Mouse (Mus musculus): ENCODE measurements around the gene Rsad1. TPM values are rescaled to one million over a fixed set of nuclear protein-coding genes. Genes with fewer than 3 reads are reported as not detected.
A peak's percentile ranks its signal among the peaks of the same experiment; 100 is the strongest.

Gene Rsad1
- polyA plus RNA-seq, 1 experiment = 12.7 TPM

GRCm38 (mm10) chr11:94574560-94574959, 25.5 kb upstream of the Rsad1 start:
- H3K4me1 ChIP-seq (ENCODE audit: control insufficient read depth, insufficient read depth, low read length) = peaks cover 9% of the 10 kb centered on the region
- TF ChIP-seq POLR2A (IDR thresholded peaks at IDR 0.05; ENCODE audit: borderline replicate concordance, extremely low read depth, low read depth, low read length) (no peak), CTCF (IDR thresholded peaks at IDR 0.05; ENCODE audit: insufficient read depth, low read length) (no peak)
- H3K4me3 ChIP-seq (replicated peaks; ENCODE audit: extremely low read depth, low read depth, low read length) = no peak overlapping the region
- WGBS = 18% methylated on average over 7 of the region's 7 CpGs
- DNase-seq = no peak

GRCm38 (mm10) chr11:94571850-94572249, 22.8 kb upstream of the Rsad1 start:
- H3K4me1 ChIP-seq (ENCODE audit: control insufficient read depth, insufficient read depth, low read length) = peaks cover 7% of the 10 kb centered on the region; the same call in 1 of the 2 replicates
- DNase-seq = no peak
- H3K4me3 ChIP-seq (replicated peaks; ENCODE audit: extremely low read depth, low read depth, low read length) = no peak overlapping the region
- WGBS = 93% methylated on average over 1 of the region's 1 CpGs
- TF ChIP-seq POLR2A (IDR thresholded peaks at IDR 0.05; ENCODE audit: borderline replicate concordance, extremely low read depth, low read depth, low read length) (no peak), CTCF (IDR thresholded peaks at IDR 0.05; ENCODE audit: insufficient read depth, low read length) (no peak)

- TF ChIP-seq CTCF (IDR thresholded peaks at IDR 0.05; ENCODE audit: insufficient read depth, low read length) (no peak), POLR2A (IDR thresholded peaks at IDR 0.05; ENCODE audit: borderline replicate concordance, extremely low read depth, low read depth, low read length) (no peak)
- DNase-seq = no peak
- Histone ChIP-seq H3K4me1 (ENCODE audit: control insufficient read depth, insufficient read depth, low read length) (peaks cover 7% of the 10 kb centered on the region; the same call in 1 of the 2 replicates), H3K4me3 (replicated peaks; ENCODE audit: extremely low read depth, low read depth, low read length) (no peak overlapping the region)
- WGBS = 30% methylated on average over 9 of the region's 9 CpGs
Measured at GRCm38 (mm10) chr11:94570612-94571011, 21.6 kb upstream of the Rsad1 start.

- Histone ChIP-seq H3K4me1 (ENCODE audit: control insufficient read depth, insufficient read depth, low read length) (peaks cover 10% of the 10 kb centered on the region), H3K4me3 (replicated peaks; ENCODE audit: extremely low read depth, low read depth, low read length) (no peak overlapping the region)
- 78% methylated on average over 7 of the region's 7 CpGs for WGBS
- DNase-seq = no peak
- TF ChIP-seq CTCF (IDR thresholded peaks at IDR 0.05; ENCODE audit: insufficient read depth, low read length) (no peak), POLR2A (IDR thresholded peaks at IDR 0.05; ENCODE audit: borderline replicate concordance, extremely low read depth, low read depth, low read length) (no peak)
Measured at GRCm38 (mm10) chr11:94567326-94567725, 18.3 kb upstream of the Rsad1 start.

- DNase-seq = no peak
- Histone ChIP-seq H3K4me1 (ENCODE audit: control insufficient read depth, insufficient read depth, low read length) (peaks cover 10% of the 10 kb centered on the region), H3K4me3 (replicated peaks; ENCODE audit: extremely low read depth, low read depth, low read length) (no peak overlapping the region)
- no peak for TF ChIP-seq CTCF (IDR thresholded peaks at IDR 0.05; ENCODE audit: insufficient read depth, low read length)
- no peak for TF ChIP-seq POLR2A (IDR thresholded peaks at IDR 0.05; ENCODE audit: borderline replicate concordance, extremely low read depth, low read depth, low read length)
- WGBS = 59% methylated on average over 6 of the region's 6 CpGs
Measured at GRCm38 (mm10) chr11:94566534-94566933, 17.5 kb upstream of the Rsad1 start.

- TF ChIP-seq CTCF (IDR thresholded peaks at IDR 0.05; ENCODE audit: insufficient read depth, low read length) (peak; percentile 40; the same call in 1 of the 2 replicates), POLR2A (IDR thresholded peaks at IDR 0.05; ENCODE audit: borderline replicate concordance, extremely low read depth, low read depth, low read length) (no peak)
- H3K4me1 ChIP-seq (ENCODE audit: control insufficient read depth, insufficient read depth, low read length) = peaks cover 5% of the 10 kb centered on the region; the same call in 1 of the 2 replicates
- 37% methylated on average over 16 of the region's 16 CpGs for WGBS
- peak; percentile 47 for DNase-seq
- peak overlapping the region; percentile 25 for H3K4me3 ChIP-seq (replicated peaks; ENCODE audit: extremely low read depth, low read depth, low read length)
Measured at GRCm38 (mm10) chr11:94565151-94565479, 16.1 kb upstream of the Rsad1 start.

GRCm38 (mm10) chr11:94564437-94565150, 15.5 kb upstream of the Rsad1 start, which contains the start of gene Chad:
TSS of gene Chad (plus strand) at chr11:94565047.
- peak; percentile 53 for DNase-seq
- 13% methylated on average over 35 of the region's 35 CpGs for WGBS
- Histone ChIP-seq H3K4me3 (replicated peaks; ENCODE audit: extremely low read depth, low read depth, low read length) (peak within 1 kb of the TSS; percentile 25), H3K4me1 (ENCODE audit: control insufficient read depth, insufficient read depth, low read length) (peaks cover 5% of the 10 kb centered on the region; the same call in 1 of the 2 replicates)
- TF ChIP-seq POLR2A (IDR thresholded peaks at IDR 0.05; ENCODE audit: borderline replicate concordance, extremely low read depth, low read depth, low read length) (no peak), CTCF (IDR thresholded peaks at IDR 0.05; ENCODE audit: insufficient read depth, low read length) (no peak)

GRCm38 (mm10) chr11:94563821-94564220, 14.8 kb upstream of the Rsad1 start:
- Histone ChIP-seq H3K4me1 (ENCODE audit: control insufficient read depth, insufficient read depth, low read length) (peaks cover 5% of the 10 kb centered on the region; the same call in 1 of the 2 replicates), H3K4me3 (replicated peaks; ENCODE audit: extremely low read depth, low read depth, low read length) (no peak overlapping the region)
- no peak for DNase-seq
- TF ChIP-seq CTCF (IDR thresholded peaks at IDR 0.05; ENCODE audit: insufficient read depth, low read length) (no peak), POLR2A (IDR thresholded peaks at IDR 0.05; ENCODE audit: borderline replicate concordance, extremely low read depth, low read depth, low read length) (no peak)
- WGBS = 63% methylated on average over 5 of the region's 5 CpGs

- TF ChIP-seq CTCF (IDR thresholded peaks at IDR 0.05; ENCODE audit: insufficient read depth, low read length) = no peak
- no peak for TF ChIP-seq POLR2A (IDR thresholded peaks at IDR 0.05; ENCODE audit: borderline replicate concordance, extremely low read depth, low read depth, low read length)
- DNase-seq = no peak
- Histone ChIP-seq H3K4me3 (replicated peaks; ENCODE audit: extremely low read depth, low read depth, low read length) (no peak overlapping the region), H3K4me1 (ENCODE audit: control insufficient read depth, insufficient read depth, low read length) (peaks cover 5% of the 10 kb centered on the region; the same call in 1 of the 2 replicates)
- 95% methylated on average over 5 of the region's 5 CpGs for WGBS
Measured at GRCm38 (mm10) chr11:94563383-94563782, 14.3 kb upstream of the Rsad1 start.

- Histone ChIP-seq H3K4me1 (ENCODE audit: control insufficient read depth, insufficient read depth, low read length) (no peaks in the 10 kb centered on the region), H3K4me3 (replicated peaks; ENCODE audit: extremely low read depth, low read depth, low read length) (no peak overlapping the region)
- TF ChIP-seq CTCF (IDR thresholded peaks at IDR 0.05; ENCODE audit: insufficient read depth, low read length) (no peak), POLR2A (IDR thresholded peaks at IDR 0.05; ENCODE audit: borderline replicate concordance, extremely low read depth, low read depth, low read length) (no peak)
- DNase-seq = no peak
- WGBS = 73% methylated on average over 3 of the region's 3 CpGs
Measured at GRCm38 (mm10) chr11:94558226-94558625, 9.2 kb upstream of the Rsad1 start.
